Mouse (Mus musculus) spleen, adult 2 months (tissue): ENCODE results near the gene Zc3hc1.

Experiments used
- CTCF ChIP-seq: fragments of 200-500 bp; IDR thresholded peaks from 2 replicates; pipeline ENCODE4 v1.5.1; 2011; ENCODE audit warnings: mild to moderate bottlenecking, inconsistent platforms; ENCODE audit not compliant: insufficient read depth, insufficient read length, insufficient replicate concordance; ENCODE audit errors: extremely low read depth
- POLR2A ChIP-seq: fragments of 200-500 bp; IDR thresholded peaks from 2 replicates; pipeline ENCODE4 v1.6.1; 2011; ENCODE audit warnings: low read depth, low read length, inconsistent platforms

DNA sequence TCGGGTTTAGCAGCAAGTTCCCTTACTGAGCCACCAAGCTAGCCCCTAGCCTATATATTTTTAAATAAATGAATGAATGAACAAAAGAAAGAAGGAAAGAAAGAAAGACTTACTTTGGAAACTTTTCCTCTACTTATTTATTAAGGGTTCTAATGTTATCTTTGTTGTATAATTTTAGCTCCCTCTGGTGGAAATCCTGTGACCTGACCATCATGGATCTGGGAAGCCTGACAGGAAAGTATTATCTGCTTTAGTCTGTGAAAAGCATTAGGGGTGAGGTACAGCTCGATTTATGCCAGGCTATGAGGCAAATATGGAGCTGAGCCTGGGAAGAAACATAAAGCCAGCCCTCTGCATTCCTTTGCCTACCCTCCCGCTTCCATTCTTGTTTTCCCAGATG lies 21.5 kb downstream of the Zc3hc1 start:
- TF ChIP-seq CTCF (no peak), POLR2A (no peak)
